Mouse (Mus musculus): ENCODE data around the gene Tspan15. TPM values are rescaled to one million over a fixed set of nuclear protein-coding genes. Genes with fewer than 3 reads are reported as not detected.

Gene Tspan15
- total RNA-seq, 2 experiments from 2014 or later, result 7.3 to 8.2 TPM

DNA sequence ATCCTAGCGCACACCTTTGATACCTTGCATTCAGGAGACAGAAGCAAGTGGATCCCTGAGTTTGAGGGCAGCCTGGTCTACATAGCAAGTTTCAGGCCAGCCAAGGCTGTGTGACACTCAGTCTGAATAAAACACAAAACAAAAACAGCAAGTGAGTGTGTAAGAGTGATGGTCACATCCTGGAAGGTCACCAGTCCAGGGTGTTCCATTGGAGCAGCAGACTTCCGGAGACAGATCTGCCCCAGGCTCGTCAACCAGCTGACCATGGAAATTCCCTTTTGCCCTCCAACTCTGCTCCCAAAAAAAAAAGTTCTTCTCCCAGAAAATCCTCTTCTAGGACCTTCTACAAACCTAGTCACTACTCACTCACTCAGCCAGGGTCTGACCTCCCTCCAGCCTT, 760 bp upstream of the Tspan15 start:
- DNase-seq, result no peak
- intact Hi-C loops (cut with DNase I), result loop anchor here (2.0 kb wide), 1 partner anchor 15 kb away; no protein-coding TSS in a partner anchor

DNA sequence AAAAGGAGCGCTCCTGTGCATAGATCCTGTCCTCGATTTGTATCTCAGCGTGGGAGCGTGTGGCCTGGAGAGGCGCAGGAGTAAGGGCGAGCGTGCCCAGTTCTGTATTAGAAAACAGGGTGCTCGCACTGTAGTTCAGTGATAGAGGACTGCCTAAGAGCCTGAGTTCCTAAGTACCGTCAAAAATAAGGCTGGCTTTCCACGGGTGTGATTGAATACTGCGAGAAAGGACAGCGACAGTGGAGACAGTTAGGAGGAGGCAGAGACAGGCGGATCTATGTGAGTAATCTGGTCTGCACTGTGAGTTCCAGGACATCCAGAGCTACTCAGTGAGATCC, 313 bp upstream of the Tspan15 start:
- DNase-seq, result no peak
- intact Hi-C loops (cut with DNase I), result loop anchor here (2.0 kb wide), 1 partner anchor 15 kb away; no protein-coding TSS in a partner anchor

DNA sequence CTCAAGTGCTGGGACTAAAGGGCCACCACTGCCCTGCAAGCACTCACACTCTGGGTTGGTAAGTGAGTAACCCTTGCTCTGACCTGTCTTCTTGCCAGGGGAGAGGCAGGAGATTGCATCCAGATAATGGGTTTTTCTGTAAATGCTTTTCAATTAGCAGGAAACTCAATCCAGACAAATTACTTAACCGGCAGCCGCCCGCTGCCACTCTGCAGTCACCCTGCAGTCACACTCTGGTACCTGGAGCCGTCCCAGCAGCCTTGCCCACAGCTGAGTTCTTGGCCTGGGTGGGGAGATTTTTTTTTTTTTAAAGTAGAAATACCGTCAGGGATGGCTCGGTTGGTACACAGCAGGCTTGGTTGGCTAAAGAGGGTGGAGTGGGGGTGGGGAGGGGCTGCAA, 2.9 kb downstream of the Tspan15 start:
- no peak for DNase-seq

DNA sequence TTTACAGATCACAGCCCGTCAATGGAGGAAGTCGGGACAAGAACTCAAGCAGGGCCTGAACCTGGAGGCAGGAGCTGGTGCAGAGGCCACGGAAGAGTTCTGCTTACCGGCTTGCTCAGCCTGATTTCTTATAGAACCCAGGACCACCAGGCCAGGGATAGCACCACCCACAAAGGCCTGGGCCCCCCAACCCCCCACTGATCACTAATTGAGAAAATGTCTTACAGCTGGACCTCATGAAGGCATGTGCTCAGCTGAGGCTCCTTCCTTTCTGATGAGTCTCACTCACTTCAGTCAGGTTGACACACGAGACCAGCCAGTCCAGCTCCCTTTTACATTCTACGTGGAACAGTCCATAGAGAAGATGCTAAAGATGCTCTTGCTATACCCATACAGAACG, 5.2 kb downstream of the Tspan15 start:
- DNase-seq, result no peak
- intact Hi-C loops (cut with DNase I), result no loop called here

More for the DNA sequence above, 2.9 kb downstream of the Tspan15 start:
- intact Hi-C loops (cut with DNase I), result no loop called here

DNA sequence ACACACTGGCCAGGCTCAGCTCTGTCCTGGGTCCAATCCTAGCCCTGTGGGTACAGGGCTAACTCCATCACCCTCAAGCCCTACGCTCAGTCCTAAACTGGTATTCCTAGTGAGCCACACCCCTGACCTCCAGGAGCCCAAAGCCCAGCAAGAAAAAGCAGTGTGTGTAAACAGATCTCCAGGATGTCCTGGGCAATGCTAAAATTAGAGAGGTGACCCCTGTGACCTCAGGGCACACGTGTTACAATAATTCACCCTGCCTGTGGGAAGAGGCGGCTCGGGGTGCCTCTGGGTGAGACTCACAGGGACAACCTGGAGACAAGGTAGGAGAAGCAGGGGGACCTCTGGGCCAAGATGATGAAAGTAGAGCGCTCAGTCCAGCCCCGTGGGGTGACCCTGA, 6.8 kb downstream of the Tspan15 start:
- intact Hi-C loops (cut with DNase I), result no loop called here
- peak in 1 of 2 experiments; percentile 11 for DNase-seq

DNA sequence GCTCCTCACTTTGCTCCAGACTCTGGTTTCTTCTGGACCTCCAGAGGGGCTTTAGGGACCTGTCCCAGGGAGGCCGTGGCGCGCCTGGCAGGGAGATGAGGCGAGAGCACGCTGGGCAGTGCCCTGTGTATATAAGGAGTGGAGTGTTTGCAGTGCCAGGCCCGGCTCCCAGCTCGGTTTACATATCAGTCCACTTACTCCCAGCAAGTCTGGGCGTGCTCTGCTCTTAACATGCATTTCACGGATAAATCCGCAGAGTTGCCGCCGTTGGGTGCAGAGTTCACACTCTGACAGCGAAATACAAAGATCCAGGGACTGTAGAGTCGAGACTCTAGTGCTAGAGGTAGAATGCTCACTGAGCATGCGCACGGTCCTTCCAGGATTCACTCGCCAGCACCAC, 8.3 kb downstream of the Tspan15 start:
- no peak for DNase-seq
- intact Hi-C loops (cut with DNase I), result no loop called here

DNA sequence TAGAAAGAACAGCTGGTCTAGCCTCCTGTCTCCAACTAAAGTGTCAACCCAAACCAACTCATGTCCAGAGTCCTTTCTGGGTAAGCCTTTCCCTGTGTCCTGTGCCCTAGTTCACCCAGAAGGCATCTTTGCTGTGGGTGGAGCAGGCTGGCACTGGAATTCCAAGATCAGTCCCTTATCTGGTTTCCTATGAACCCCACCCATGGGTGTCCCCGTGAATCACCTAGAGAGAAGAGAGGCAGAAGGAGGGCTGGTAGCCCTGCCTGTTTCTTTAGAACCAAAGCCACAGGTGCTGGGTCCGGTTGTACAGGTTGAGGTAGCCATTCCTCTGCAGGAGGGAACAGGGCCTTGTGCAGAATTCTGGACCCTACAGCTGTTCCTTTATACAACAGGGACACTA, 9.4 kb downstream of the Tspan15 start:
- no peak for DNase-seq
- intact Hi-C loops (cut with DNase I), result no loop called here

DNA sequence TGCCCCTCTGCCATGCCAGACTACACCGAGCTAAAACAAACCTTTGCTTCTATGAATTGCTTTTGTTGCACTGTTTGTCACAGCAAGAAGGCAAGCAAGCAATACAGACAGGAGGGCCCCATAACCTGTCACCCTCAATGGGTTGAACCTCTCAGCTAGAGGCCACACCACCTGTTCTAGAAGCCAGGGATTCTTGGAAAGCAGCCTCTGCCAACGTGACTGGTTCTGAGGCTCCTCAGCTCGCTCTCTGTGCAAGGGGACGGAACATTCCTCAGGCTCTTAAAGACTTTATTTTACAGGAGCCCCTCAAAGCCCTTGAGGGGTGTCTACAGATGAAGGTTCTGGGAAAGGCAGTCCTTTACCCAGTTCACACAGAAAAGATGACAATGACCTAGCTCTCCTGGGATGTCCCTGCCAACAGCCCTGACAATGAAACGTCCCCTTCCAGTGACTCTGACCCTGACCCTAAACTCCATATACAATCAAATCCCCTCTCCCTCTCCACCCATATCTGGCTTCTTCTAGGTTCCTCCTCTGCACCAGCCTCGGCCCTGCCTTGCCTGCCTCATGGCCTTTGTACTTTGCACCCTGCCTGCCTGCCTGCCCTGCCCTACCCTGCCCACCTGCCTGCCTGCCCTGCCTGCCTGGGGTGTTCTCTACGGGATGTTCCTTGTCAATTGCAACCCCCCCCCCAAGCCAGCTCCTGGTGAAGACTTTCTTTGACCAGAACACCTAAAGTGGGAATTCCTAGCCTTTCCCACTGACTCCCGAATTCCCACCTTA, 10.1 kb downstream of the Tspan15 start:
- intact Hi-C loops (cut with DNase I), result no loop called here
- no peak for DNase-seq

DNA sequence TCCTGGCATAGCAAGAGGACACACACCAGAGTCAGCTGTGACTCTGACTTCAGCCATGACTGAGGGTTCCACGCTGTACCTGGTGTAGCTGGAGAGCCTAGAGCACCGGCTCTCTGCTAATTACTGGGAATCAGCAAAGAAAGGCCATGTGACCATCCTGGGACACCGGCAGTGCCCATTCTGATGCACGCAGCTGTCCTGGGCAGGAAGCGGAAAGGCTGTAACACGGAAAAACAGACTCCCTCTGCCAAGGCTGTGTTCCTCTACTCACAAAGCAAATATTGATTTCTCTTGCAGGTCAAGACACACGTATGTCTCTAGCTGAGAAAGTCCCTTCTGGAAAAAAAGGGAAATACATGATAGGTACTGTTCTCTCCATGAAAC, 12.3 kb downstream of the Tspan15 start:
- DNase-seq, result no peak
- intact Hi-C loops (cut with DNase I), result no loop called here

DNA sequence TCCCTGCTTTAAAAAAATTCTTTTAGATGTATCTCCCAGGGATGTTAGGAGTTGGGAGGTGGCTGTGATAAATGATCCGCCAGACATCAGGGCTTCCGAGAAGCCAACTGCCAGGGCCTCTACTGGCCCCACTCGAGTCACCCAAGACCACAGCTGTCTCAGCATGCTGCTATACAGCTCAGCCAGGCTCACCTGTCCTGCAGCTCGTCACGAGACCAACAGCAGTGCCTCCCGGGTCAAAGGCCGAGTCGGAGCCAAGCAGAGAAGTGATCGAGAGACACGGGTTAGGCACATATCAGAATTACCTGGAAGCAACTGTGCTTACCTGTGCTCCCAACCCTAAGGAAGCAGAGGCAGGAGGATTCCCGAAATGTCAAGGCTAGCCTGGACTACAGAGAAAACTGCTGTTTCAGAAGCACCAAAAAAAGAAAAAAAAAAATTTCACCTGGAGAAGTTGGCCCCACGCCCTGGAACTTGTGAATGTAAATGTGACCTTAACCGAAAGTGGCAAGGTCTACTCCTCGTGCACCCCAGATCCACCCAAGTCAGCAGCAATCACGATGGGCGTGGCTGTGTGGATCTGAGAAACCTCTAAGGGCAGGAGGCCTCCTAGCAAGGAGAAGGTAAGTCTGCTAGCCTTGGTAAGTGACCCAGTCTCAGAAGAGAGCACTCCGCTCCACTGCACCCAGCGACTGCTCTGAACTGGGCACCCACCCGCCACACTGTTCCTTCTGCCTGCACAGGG, 12.8 kb downstream of the Tspan15 start:
- no peak for DNase-seq

DNA sequence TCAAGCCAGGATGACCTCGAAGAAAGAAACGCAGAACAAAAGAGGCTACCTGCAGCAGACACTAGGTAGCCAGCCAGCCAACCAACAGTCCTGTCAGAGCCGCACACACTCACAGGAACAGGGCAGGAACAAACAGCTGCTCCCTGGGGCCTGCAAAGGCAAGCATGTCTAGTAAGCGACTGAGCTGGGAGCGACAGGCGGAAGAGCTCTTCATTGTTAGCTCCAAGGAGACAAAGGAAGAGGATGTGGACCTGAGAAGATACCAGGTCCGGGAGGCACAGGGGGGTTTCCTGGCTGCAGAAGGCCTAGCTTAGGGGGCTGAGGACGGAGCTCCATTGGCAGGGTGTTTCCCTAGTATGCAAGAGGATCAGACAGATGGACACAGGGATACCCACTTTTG, 13.9 kb downstream of the Tspan15 start:
- intact Hi-C loops (cut with DNase I), result loop anchor here (2.0 kb wide), 1 partner anchor 14 kb away; the partner anchor contains the start of gene Tspan15
- peak; percentile 32 to 33 for DNase-seq

More for the DNA sequence above, 12.8 kb downstream of the Tspan15 start:
- intact Hi-C loops (cut with DNase I), result no loop called here

DNA sequence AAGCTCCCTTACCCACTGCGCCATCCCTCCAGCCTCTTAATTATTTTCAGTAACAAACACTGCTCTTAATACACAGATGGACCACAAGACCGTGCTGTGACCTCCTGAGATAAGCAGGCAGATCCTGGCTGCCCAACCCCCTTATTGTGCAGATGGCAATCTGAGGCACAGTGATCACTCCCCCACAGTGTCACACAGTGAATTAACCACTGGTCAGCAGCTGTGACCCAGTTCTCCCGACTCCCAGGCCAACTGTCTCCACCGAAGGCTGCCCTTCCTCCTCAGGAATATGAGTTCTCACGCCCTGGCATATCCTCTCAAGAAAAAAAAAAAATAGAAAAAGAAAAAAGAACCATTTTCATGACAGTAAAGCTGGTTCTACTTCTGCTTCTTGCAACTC, 14.5 kb downstream of the Tspan15 start:
- no peak for DNase-seq
- intact Hi-C loops (cut with DNase I), result loop anchor here (2.0 kb wide), 1 partner anchor 14 kb away; the partner anchor contains the start of gene Tspan15

DNA sequence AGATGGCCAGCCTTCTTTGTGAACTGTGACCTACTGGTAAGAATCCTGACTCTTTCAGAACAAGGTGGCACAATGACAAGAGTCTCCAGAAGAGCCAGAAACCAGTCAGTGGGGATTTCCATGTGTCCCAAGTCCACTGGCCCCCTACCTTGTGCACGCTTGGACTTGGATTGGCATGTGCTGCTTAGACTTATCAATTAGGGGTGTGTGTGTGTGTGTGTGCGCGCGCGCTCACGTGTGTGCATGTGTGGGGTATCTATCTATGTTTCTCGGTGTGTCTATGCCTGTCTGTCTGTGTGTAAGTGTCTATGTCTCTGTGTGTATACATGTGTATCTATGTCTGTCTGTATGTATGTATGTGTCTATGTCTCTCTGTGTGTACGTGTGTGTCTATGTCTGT, 15.4 kb downstream of the Tspan15 start:
- DNase-seq, result no peak
- intact Hi-C loops (cut with DNase I), result loop anchor here (2.0 kb wide), 1 partner anchor 15 kb away; the partner anchor contains the start of gene Tspan15

DNA sequence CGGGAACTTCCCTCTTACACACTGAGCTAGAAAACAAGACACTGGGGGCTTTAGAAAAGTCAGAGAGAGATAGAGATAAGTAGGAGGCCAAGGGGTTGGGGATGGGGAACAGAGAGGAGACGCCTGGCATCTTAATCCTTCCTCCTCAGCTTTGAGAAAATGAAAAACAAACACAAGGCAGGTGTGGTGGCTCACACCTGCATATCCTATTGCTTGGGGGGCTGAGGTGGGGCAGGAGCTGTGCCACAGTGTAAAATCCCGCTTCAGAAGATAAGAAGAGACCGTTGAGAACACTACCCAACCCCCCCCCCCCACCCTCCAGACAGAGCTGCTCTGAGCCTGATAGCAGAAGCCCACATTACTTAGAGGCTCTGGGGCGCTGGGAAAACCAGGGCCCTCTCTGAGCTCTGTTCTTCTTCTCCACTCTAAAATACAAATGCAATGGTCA, 15.9 kb downstream of the Tspan15 start:
- no peak for DNase-seq
- intact Hi-C loops (cut with DNase I), result no loop called here

DNA sequence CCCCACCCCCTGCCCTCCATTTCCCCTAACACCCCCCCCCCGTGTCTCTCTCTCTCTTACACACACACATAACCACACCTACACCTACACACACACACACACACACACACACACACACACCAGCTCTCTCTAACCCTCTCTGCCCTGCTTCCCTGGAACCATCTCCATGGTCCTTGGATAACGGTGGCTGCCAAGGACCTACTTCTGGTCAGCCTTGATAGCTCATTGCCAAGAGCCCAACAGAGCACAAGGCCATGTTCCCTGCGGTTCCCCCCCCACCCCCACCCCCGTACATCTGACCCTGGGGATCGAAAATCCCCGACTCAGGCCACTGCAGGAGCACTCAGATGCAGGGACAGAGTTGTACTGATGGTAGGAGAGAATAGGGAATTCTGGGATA, 19.7 kb downstream of the Tspan15 start:
- DNase-seq, result no peak
- intact Hi-C loops (cut with DNase I), result no loop called here

DNA sequence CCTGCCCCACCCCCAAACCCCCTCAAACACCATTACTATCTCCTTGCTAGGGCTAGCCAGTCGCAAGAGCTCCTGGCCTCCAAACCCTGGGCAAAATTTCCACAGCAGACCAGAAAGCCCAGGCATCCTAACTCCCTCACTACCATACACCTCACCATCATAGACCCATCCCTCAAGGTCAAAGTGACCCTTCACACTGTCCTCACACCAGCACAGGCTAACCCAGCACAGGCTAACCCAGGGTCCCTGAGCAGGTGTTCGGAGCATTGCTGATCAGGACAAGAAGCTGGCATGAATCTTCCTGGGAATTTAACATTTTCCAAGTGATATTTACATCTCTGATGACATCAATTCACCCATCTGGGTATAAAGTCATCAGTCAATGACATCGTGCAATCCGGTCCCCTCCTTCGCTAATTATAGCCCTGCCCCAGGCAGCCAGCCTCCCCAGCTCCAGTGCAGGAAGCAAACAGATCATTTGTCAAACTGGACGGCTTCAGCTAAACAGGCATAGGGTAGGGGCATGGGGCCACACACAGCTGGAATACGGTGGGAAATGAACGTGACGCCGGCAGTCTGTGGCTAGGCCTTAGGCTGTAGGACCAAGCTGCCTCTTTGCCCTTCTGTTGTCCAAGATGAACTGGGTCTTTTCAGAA, 22.7 kb downstream of the Tspan15 start:
- DNase-seq, result no peak
- intact Hi-C loops (cut with DNase I), result no loop called here

DNA sequence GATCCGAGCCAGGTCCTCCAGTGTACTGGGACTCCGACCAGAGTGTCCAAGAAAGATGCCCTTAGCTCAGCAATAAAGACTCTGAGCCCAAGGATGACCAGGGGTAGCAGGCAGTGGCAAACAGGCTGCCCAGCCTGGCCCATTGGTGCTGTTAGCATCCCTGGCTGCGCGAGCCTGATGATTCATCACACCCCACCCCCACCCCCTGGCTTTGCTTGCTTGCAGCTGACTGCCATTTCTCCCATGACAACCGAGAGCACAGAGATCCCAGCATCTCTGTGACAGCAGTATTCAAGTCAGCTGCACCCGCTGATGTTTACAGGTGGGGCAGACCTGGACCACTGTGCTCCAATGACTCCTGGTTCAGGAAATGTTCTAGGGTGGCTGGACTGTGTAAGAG, 28.5 kb downstream of the Tspan15 start:
- no peak for DNase-seq
- intact Hi-C loops (cut with DNase I), result no loop called here

DNA sequence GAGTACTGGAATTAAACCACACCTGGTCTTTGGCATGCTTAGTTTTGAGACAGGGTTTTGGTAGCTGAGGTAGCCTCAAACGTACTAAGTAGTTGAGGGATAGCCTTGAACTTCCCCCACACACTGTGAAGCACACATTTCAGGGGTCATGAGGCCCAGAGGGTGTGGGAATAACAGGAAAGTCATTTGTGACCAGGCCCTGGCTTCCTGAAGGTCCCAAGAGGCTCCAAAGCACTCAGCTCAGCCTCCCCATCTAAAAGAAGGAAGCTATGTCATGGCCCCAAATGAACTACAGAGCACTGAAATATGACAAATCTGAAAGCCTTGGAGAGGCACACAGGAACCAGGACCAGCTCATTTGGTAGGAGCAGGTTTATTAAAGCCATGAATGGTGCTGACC, 32.2 kb downstream of the Tspan15 start:
- no peak for DNase-seq
- intact Hi-C loops (cut with DNase I), result no loop called here

DNA sequence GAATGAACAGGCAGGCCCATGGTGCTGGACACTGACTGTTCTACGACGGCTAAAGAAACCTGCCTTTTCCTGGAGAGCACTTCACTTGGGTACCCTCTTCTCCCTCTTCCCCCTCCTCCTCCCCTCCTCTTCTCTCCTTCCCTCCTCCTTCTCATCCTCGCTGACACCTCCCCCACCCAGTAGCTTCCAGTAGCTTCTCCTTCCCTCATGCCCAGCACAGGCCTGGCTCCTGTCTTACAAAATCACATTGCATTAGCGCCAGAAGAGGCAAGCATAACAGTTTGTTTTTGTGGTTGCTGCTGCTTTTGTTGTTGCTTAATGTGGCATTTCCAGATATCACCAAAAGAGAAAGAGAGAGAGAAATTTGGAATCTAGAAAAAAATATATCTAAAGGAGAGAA, 33.6 kb downstream of the Tspan15 start:
- intact Hi-C loops (cut with DNase I), result no loop called here
- DNase-seq, result no peak

DNA sequence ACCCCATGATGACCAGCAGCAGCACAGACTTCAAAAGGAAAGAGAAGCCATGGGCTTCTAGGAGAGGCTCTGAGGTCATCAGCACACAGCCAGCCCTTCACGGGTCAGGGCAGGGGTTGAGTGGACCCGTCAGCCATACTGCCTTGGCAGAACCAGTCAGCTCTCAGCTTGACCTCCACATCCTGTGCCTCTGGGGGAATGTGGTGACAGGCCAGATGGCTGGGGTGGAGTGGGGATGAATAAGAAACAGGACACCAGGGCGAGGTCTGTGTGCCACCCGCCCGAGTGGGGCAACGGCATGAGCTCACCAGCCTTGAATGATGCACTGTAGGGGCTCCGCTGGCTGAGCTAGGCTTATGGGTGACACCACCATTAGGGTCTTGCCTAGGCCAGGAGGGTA, 35.7 kb downstream of the Tspan15 start:
- intact Hi-C loops (cut with DNase I), result no loop called here
- DNase-seq, result no peak

DNA sequence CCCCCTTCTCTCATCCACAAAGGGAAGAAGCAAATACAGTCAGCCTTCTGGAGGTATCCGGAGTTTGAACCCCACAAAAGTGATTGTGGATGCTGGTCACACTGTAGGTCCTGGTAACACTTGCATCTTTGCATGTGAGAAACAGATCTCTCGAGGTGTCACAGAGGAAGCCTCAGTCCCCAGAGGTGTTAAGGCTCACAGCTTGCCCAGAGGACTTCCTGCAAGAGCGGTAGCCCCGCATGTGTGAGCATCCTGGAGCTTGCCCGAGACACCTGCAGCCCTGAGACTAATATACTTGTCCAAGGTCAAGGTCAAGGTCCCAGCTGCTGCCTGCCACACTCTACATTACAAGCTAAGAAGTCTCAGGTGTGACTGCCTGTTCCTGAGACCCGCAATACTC, 36.1 kb downstream of the Tspan15 start:
- intact Hi-C loops (cut with DNase I), result no loop called here

More for the DNA sequence above, 36.1 kb downstream of the Tspan15 start:
- no peak for DNase-seq
